Mouse (Mus musculus) thymus, postnatal 36 days (tissue): ENCODE measurements around the gene Tmem260.

ENCODE experiments used
- DNase-seq, 2 experiments: peaks; one replicate each; pipeline ENCODE4 v3.0.0; 2022; ENCODE audit warnings: mixed read lengths in 2 of 2

Gene Tmem260

DNA sequence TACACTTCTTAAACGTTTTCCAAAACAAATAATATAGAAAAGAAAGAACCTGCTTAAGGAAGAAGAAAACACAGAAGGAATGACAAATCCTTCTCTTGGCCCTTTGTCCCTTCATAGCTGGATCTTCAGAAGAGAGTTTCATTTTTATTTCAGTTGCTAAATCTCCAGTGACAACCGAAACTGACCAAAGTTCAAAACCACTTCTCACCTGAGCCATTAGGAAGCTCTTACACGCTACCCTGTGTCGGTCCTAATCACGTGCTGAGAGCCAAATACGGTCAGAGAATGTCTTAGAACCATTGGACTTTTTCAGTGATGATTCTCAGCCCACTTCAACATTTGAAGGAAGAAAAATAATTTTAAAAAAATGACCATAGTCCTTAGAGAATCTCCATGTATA is 36.8 kb downstream of the Tmem260 start:
- DNase-seq = no peak

DNA sequence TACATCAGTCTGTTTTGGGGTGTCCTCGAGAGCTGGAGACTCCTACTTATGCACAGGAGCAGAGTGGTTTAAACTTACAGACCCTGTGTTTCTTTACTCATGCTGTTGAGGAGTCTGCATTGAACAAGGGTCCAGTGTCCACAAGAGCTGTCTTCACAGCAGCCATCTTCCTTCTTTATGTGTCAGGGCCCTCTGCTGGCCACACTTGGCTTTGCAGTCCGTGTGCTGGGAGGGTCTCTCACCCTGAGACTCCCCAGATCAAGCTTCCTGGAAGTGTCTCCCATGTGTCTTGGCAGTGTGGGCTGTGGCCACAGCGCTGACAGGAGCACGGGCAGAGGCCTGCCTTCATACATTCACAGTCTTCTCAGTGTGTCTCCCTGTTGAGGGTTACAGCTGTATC is 48.0 kb downstream of the Tmem260 start:
- peak; percentile 55 to 62 for DNase-seq

- no peak for DNase-seq
Measured at GRCm38 (mm10) chr14:48502573-48502972, 56.6 kb downstream of the Tmem260 start.

GRCm38 (mm10) chr14:48503691-48504565 is 58.0 kb downstream of the Tmem260 start:
- no peak for DNase-seq

DNA sequence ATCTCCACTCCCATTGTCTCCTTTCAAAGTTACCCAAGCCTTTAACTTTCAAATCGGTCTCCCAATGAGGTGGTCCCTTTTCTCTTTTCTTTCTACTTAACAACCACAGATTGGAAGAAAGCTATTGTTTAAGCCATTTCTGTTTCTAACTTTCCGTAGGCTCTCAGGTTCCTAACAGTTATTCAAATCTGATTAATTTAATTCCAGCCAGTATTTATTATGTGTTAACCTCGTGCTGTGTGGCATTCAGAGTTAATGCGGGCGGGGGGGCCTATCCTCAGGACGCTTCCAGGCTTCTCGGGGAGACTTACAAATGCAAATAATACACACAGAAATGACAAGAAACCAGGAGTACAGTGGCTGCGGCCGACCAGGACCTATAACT is 58.6 kb downstream of the Tmem260 start:
- DNase-seq = no peak

DNA sequence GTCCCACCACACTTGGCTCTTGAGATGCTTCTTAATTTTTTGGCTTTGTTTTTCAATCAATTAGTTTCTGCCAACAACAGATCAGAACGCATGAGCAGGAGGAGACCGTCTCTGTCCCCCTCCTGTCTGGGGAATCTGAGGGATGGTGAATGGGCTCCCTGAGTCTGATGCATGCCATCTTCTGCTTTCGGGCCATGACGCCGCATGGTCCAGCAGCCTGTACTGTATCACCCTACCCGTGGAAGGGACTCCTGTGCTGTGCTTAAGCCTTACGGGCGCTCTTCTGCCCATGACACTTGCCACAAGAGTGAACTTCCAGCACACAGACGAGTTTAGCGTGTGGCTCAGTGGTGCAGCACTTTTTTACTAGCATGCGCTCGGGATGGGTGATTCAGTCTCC is 59.7 kb downstream of the Tmem260 start:
- DNase-seq = no peak

DNA sequence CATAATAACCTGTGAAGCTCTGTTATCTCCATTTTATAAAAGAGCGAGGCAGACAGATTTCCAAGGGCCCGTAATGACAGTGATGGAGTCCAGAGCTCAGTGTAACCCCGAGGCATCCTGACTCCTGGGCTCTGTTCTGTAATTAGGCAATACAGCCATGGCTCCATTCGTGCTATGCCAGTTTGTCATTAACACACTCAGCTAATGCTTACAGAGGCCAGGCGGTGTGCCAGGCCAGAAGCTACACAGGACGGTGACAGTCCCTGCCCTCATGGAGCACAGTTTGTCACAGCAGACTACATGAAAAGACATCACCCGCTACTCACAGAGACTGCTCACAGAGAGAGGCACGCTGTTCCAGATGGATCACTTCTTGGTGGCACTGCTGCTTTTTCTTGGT is 61.5 kb downstream of the Tmem260 start:
- DNase-seq = no peak

- DNase-seq = no peak
Measured at GRCm38 (mm10) chr14:48509131-48509530, 63.2 kb downstream of the Tmem260 start.

- no peak for DNase-seq
Measured at GRCm38 (mm10) chr14:48513098-48513823, 67.3 kb downstream of the Tmem260 start.

DNA sequence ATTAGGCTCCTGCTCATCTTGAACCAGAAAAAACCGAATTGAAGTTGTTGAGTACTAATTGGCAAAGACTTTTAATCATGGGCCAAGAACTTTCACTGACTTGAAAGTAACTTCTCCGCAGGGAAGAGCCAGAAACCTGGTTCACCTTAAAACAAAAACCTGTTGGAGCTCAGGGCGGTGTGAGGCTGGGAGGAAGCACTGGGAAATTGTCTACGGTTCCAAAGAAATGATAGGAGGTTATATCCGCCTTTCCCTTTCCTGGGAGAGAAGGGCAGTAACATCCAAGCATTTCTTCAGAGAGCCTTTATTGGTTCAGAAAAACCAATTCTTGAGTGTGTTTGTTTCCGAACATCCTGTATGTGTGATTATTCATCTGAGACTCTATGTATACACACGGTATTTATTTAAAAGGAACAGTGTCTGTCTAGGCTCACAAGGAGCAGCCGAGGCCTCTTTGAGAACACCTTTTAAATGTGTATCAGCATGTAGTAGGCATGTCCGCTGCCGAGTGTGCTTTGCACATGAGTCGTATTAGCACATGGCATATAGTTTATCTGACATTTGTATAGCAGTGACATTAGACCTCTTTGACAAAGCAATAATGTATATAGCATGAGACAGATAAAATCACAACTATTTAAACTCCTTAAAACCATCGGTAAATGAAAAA is 68.0 kb downstream of the Tmem260 start:
- DNase-seq = no peak

- no peak for DNase-seq
Measured at GRCm38 (mm10) chr14:48514620-48515019, 68.7 kb downstream of the Tmem260 start.

GRCm38 (mm10) chr14:48515538-48515937 is 69.6 kb downstream of the Tmem260 start:
- DNase-seq = no peak

- DNase-seq = no peak
Measured at GRCm38 (mm10) chr14:48523361-48523760, 77.4 kb downstream of the Tmem260 start.

DNA sequence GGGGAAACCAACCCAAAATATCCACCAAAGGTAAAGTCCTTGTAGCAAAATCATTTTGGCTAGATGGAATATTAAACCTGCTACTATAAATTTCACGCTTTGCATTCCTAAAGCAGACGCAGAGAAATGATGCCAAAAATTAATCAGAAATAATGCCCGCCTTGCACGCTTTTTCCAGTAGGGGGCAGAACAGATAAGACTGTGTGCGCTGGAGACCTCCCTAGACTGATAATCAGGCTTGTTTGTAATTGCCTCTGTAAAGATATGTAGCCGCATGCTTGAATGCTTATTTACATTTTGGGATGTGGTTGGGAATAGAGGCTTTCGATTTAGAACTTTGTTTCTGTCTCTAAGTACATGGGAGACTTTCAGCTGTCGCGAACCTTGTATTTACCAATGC is 78.2 kb downstream of the Tmem260 start:
- DNase-seq = no peak

DNA sequence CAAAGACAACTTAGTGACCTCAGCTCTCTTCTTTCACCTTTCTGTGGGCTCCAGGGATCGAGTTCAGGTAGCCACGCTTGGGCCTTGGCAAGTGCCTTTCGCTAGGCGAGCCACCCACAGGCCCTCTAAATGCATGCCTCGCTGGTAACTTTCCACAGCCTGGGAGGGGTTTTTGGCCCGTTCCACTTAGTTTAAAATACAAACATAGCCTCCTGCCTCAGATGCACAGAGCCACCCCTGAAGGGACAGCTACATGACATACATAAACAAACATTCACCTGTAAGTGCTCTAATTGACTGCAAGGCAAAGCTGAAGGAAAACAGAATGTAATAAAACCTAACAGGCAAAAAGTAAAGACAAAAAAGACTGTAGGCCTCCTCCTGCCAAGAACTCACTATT is 79.1 kb downstream of the Tmem260 start:
- no peak for DNase-seq

DNA sequence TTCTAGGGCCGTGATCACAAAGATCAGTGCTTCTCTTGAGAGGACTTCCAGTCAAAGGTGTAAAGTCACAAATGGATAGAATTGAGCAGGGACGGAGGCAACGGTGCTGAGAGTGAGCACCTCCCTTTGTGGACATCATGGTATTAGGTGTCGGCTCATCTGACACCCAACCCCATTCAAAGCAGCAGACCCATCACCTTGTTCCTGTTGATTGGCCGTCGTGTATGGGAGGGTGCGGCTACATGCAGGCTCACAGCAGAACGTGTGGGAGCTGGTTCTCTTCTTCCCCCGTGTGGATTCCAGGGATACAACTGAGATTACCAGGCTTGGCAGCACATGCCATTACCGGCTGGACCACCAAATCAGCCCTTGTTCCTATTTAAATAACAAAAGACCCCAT is 84.7 kb downstream of the Tmem260 start:
- DNase-seq = no peak

DNA sequence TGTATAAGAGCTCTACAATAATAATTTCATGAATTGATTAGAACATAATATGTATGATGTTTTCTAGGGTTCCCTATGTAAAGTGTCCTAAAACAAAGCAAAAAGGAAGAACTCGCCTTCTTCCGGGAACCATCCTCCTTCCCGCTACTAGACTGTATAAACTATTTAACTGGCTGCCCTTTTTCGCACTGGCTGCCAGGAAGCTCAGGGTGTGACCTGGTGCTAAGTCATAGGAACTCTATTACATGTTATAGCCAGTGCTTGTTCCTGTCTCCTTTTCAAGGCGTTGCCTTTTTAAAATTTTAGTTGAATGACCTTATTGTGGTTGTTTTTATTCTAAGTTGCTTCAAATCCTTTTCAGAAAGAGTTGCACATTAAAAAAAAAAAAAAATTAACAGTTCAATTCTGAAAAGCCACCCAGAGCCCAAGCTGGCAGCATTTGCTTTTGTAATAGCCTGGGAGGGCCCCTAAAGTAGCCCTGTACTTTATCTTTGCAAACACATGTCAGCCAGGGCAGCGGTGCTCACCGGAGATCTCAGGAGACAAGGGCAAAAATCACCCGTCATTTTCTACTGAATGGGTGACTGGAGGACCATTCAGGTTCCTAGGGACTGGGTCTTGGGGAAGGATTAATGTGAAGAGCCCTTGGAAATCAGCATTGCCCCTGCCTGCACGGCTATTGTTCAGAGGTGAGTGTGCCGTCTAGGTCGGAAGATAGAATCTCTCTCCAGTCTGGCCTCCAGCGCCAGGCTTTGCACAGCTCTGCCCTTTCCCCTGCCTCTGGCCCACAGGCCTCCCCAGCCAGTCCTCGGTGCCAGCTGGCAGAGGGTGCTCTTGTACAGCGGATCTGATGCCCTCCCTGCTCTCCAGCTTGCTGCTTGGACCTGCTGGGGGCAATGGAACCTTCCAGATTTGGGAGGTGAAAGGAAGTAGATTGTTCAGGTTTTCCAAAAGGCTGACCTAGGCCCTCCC is 92.2 kb downstream of the Tmem260 start:
- no peak for DNase-seq

DNA sequence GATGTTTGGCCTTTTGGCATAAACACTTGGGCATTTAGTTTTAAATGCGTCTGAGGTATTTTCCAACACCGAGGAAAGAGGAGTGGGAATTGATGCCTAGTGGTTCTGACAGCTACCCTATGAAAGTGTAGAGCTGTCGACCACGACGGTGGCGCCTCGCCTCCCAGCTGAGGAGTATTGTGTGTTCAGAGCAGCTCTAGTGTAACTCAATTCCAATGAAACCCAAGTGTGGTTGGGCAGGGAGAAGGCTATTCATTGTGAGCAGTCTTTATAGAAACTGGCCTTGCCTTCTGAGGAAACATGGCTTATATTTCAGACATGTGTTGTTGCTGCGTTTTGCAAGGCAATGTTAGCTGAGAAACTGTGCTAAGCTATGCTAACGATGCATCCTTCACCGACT is 99.2 kb downstream of the Tmem260 start:
- DNase-seq = no peak

GRCm38 (mm10) chr14:48546009-48546408 is 100.1 kb downstream of the Tmem260 start:
- no peak for DNase-seq

- DNase-seq = no peak
Measured at GRCm38 (mm10) chr14:48549703-48550102, 103.8 kb downstream of the Tmem260 start.

DNA sequence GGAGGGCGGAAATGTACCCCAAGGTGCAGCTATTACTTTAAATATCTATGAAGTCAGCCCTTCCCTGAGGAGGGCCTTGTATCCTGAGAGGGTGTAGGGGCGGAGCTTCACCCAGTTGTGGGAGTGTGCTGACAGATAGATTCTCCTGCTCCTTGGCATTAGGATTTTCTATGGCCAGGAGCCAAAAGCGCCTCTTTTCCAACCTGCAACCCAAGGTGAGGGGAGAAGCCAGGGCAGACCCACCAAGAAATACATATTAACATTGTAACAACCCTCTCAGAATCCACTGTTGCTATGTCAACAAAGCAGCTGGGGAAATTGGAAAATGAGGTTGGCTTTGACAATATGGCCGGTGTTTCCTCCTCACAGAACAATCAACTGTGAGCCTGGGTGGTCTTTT is 107.3 kb downstream of the Tmem260 start:
- DNase-seq = no peak

DNA sequence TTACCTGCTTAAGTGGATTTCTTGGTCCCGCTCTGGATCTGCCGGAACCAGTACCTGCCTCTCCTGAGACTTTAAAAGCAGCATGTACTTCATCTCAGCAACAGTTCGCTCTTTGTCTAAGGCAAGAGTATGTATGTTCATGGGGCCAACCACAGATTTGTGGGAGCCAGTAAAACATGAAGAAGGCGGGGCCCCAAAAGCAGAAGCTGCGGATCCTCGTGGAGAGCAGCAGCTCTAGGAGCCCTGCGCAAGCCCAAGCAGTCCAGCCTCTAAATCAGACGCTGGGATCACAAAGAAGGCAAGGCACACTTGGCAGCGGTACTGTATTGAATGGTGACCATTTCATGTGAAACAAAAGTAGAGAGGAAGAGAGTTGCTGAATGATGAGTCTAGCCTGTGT is 107.8 kb downstream of the Tmem260 start:
- DNase-seq = no peak

GRCm38 (mm10) chr14:48558975-48559374 is 113.1 kb downstream of the Tmem260 start:
- no peak for DNase-seq
